Mouse (Mus musculus) left cerebral cortex, adult 18-20 months (tissue): ENCODE data around the gene Il9r. TPM values are rescaled to one million over a fixed set of nuclear protein-coding genes. Genes with fewer than 3 reads are reported as not detected.

Source experiments
- DNase-seq, 2 experiments: peaks; one replicate each; pipeline ENCODE4 v3.0.0; 2021 to 2022; ENCODE audit warnings: low spot score in 2 of 2, mixed read lengths in 1 of 2
- total RNA-seq, 2 experiments: library from RNA; stranded (reverse); gene quantifications; 2 replicates each; pipeline ENCODE4 v1.2.3; 2021

The Il9r gene
- total RNA-seq, 2 experiments from 2014 or later: not detected

DNA sequence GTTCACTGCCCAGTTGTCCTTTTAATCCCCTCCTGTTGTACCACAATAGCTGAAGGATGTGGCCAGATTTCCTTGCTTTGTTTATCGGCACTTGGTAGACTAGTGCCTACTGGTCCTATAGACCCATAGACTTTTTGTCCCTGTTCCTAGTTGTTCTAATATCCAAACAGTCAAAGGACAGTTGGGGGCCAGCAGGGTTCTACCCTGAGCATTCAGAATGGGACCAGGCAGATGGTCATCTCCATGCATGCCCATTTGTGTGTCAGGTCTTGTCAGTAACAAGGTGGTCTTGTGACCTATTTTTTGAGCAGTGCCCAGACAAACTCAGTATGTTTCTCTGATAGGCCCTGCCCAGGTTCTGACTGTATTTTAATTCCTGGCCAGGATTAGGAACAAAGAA, 27.0 kb upstream of the Il9r start:
- DNase-seq: no peak

GRCm38 (mm10) chr11:32226124-32226871, 26.2 kb upstream of the Il9r start, which contains the start of gene Mpg:
TSS of gene Mpg (plus strand) at chr11:32226505.
- peak; percentile 87 to 92 for DNase-seq

GRCm38 (mm10) chr11:32225222-32226104, 25.4 kb upstream of the Il9r start:
- no peak for DNase-seq

DNA sequence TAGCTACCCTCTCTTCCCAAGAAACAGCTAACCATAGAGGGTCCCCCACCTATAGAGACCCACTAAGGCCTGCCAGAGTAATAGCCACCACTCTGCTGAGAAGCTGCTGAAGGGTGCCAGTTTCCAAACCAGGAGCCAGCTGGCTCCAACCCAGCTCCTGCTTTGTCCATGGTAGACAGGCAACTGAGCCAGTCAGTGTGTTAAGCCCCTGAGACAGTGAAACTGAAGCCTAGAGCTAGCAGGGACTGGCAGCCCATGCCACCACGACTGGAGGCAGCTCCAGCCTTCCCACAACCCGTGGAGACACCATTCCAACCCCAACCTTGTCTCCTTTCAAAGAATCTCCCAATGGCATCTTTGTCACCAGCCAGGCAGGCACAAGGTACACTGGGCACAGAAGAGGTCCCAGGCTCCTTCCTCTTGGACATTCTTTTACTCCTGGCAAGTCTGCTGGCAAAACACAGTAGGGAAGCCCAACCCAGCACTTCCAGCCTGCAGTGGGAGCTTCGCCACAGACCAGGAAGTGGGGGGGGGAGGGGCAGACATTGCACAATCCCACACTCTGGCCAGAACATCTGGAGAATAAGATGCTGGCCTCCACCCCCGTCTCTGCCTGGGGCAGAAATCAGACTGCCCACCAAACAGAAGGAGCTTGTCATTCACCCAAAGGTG, 24.5 kb upstream of the Il9r start:
- no peak for DNase-seq

GRCm38 (mm10) chr11:32223297-32223967, 23.4 kb upstream of the Il9r start:
- DNase-seq: no peak

- DNase-seq: no peak
Observed at GRCm38 (mm10) chr11:32222570-32223194, 22.6 kb upstream of the Il9r start.

GRCm38 (mm10) chr11:32221951-32222409, 21.9 kb upstream of the Il9r start, which contains the start of gene Rhbdf1:
TSS of gene Rhbdf1 (minus strand) at chr11:32222300.
- DNase-seq: no peak

DNA sequence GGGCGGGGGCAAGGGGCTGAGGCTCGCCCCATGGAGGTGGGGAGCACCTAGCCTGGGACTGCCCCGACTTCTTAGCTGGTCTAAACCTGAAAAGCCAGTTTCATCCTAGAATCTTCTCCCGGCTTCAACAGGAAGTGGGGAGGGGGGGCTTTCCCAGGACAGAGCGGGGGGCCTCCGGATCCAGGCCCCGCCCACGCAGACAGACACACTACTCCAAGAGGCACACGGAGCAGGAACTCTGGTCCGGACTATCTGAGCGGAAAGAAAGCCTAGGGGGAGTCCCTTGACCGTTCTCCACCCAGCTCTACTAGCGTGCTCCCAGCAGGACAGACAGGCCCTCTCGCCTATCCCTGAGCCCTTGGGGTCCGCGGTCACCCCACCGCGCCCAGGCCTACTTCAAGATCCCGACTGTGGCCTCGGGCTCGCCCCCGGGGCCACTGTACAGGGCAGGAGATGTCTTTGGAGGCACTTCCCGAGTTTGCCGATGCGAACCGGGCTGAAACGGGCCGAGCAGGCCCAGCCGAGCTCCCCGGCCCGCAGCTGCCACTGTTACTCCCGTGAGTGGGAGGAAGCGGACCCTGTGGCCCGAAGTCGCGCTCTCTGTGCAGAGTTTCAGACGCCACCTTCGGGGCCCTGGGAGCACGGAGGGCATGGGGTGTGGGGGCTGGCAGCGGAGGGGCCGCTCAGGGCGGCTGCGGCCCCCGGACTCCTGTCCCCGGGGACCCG, 21.3 kb upstream of the Il9r start:
- DNase-seq: no peak

- no peak for DNase-seq
Observed at GRCm38 (mm10) chr11:32220607-32221224, 20.6 kb upstream of the Il9r start.

GRCm38 (mm10) chr11:32219287-32219686, 19.2 kb upstream of the Il9r start:
- no peak for DNase-seq

DNA sequence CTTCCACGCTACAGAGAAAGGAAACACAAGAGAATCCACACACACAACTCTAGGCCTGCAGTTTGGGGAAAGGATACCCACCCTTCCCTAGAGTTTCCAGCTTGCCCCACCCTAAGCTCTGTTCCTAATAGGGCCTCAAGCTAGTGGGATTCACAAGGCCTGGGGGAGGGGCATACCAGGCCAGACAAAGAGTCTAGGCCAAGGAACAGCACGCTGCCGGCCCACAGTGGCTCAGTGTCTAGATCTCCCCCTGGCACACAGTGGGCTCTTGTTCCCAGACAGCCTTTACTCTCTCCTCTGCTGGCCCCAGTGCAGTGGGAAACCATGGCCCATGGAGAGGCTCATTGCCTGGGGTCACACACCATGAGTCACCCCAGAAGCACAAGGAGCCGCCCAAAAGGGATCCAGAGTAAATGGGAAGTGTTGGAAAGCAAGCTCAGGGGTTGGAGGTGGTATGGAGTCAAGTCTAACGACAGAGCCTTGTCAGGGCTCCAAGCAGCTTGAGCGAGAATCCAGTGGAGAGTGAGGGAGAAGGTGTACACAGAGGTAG, 18.5 kb upstream of the Il9r start:
- no peak for DNase-seq

DNA sequence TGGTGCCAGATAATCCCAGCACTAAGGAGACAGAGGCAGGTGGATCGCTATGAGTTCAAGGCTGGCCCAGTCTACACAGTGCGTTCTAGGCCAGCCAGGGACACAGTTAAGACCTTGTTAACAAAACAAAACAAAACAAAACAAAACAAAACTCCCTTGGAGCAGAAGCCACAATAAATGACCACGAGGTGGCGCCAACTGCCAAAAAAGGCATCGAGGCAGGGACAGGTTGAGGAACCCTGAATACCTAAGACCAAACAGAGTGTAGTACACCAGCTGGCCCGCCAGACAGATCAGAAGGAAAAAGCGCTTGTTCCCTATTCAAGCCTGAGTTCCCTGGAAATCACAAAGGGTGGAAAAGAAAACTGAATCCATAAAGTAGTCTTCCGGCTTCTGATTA, 16.8 kb upstream of the Il9r start:
- peak; percentile 67 to 78 for DNase-seq

DNA sequence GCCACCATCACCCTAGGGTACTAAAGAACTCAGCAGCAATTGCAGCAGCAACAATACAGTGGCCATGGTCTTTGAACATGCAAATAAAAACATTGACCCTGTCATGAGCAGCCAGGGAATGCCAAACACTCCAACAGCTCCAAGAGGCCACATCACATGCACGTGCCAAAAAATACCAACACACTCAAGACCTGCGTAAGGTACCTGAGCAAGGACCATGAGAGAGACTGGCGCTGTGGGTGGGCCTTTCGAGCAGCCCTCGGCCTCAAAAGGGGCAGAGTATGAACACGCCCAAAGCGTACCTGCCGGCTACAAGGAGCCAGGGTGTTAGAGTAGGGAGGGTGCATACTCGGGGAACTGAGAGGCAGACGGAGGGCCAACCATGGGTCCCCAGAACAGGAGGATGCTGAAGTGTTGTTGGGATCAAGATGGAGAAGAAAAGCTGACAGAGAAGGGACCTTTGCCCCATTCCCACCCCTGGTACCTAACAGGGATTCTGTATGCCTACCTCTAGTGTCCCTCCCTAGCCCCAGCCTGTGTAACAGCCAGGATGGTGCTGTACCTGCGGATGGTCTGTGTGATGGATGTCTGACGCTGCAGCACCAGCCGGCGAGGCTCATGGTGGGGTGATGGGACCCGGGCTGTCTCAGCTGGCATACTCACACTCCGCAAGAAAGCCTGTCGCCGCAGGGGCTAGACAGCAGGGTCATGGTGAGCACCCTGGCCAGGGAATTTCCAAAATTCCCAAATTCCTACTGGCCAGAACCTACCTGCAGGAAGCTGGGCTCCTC, 15.5 kb upstream of the Il9r start:
- DNase-seq: no peak

DNA sequence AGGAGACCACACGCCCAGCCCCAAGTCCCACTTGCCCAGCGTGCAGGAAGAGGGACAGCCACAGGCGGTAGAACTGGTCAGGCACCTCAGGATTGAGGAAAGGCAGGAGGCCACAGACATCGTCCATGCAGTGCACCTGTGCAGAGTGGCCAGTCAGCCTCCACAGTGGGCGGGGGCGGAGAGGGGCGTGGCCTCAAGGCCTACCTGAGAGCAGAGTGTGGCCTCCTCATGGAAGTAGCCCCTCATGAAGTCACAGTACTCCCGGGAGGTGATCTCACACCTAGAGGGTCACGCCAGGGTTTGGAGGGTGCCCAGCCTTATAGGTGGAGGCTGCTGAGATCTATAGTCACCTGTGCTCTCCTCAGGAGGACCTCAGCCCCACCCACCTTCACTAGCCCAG, 10.5 kb upstream of the Il9r start:
- DNase-seq: no peak

- DNase-seq: peak; percentile 93 to 95
Observed at GRCm38 (mm10) chr11:32205058-32205873, 5.2 kb upstream of the Il9r start, which contains the start of gene Snrnp25. TSS of gene Snrnp25 (plus strand) at chr11:32205415.

DNA sequence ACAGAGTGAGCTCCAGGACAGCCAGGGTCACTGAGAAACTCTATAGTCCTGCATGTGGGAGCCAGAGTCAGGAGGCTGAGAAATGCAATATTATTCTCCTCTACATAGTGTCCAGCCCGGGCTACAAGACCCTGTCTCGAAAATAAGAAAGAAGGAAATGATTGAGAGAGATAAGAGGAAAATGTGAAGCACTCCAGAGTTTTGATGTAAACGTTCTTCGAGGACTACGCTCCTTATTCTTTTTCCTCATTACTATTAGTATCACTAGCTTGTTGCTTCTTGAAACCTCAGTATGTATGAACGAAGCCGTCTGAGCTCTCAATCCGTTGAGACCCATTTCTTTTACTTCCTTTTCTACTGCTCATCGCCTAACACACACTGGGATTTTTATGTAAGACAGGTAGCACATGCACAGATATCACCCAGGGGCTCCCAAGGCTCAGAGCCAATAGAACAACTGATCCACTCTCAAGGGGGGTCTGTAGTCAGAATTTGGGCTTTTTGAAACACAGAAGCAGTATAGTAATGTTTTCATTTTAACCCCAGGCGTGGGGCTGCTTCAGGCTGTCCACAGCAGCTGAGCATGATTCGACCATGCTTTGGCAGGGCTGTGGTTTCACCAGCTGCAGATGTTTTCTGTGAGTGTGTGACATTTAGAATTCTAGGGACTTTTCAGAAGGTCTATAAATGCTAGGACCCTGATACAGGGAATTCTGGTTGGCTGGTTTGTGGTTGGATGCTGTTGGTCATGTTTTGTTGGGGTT, 2.0 kb upstream of the Il9r start:
- DNase-seq: no peak
